Mouse (Mus musculus) neutrophil, adult 5-6 weeks (primary cell): Measurements from ENCODE around the gene Ttc29. TPM values are rescaled to one million over a fixed set of nuclear protein-coding genes. Genes with fewer than 3 reads are reported as not detected.

Experiments used
- ATAC-seq: fragments of 151-379, 151-347 bp; 2 replicates; pipeline ENCODE4 v1.8.0; 2017; ENCODE audit warnings: mild to moderate bottlenecking, moderate TSS enrichment; ENCODE audit not compliant: insufficient number of reproducible peaks, poor library complexity, low FRiP score, severe bottlenecking; ENCODE audit errors: extremely low read depth
- total RNA-seq: library from RNA; stranded (forward); fragments of 200-1000 nt; gene quantifications from 2 replicates; pipeline ENCODE4 v1.2.3, GENCODE M21; 2017

Gene Ttc29
- not detected in 2 replicates for total RNA-seq

GRCm38 (mm10) chr8:78213074-78213473 is at the start of gene Ttc29:
Gene Ttc29 (plus strand): TSS chr8:78213297.
- no peak for ATAC-seq

DNA sequence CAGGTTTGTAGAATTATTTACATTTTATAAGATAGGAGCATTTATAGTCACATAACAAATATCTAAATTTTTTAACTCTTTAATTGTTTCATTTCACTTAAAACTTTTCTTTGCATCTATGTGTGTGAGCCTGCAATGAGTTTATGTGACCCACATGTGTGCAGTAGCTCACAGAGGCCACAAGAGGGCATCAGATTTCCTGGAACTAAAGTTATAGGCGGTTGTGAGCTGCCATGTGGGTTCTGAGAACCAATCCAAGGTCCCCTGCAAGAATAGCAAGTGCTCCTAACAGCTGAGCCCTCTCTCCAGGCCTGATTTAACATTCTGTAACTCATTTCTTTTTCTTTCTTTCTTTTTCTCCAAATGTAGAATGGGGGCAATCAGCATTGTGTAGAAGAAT is 41.7 kb upstream of the Ttc29 start:
- no peak for ATAC-seq

GRCm38 (mm10) chr8:78182654-78183053 is 30.4 kb upstream of the Ttc29 start:
- no peak for ATAC-seq

DNA sequence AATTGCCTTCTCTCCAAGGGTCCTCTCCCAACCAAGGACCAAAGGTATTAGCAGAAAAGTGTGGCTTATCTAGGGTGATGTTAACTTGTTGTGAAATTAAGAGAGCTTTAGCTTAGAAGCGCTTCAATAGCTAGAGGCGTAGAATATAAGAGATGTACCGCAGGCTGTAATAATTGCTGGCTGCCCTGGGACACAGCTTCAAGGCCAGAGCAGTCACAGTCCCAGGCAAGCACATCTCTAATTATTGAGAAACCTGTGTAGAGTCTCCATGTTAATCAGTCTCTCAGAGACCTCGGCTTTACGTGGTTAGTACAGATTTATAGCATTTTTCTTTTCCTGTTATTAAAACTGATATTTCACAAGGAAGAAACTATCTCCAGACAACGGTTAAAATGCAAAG is 29.7 kb upstream of the Ttc29 start:
- no peak for ATAC-seq

DNA sequence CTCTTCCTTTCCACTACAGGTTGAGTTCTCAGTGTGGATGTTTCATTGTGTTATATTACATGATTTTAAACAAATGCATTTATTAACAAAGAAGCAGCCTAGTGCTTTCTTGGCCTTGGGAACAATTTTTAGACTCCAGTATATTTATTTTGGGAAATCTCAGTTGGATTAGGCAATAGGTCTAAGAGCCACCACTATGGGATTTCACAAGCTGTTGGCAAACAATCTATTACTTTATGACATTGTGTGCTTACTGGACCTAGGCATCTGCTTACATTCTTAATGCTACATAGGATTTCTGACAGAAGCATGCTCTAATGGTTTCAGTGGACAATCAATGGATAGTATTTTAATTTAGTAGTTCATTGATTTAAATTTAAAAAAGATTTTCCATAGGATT is 26.0 kb upstream of the Ttc29 start:
- no peak for ATAC-seq

- no peak for ATAC-seq
These were observed 8.9 kb upstream of the Ttc29 start for GRCm38 (mm10) chr8:78204229-78204628.

- no peak for ATAC-seq
These were observed 2.7 kb upstream of the Ttc29 start for GRCm38 (mm10) chr8:78210424-78210823.

DNA sequence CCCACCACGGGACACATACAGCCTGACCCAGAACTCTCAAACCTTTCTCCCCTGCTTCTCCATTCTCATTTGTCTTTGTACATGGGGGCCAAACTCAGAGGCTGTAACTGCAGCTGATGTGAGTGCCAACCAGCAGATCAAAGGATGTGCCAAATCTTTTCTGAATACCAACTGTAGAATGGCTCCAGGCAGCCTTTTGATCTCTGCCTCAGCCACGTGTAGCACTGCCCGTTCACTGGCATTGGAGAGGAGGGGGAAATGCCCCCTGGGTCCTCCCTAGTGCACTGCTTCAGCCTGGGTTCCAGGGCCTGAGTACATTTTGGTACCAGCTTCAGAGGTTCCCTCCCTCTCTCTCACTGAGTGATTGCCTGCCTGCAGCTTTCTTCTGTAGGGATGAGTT is 1.5 kb downstream of the Ttc29 start:
- no peak for ATAC-seq

DNA sequence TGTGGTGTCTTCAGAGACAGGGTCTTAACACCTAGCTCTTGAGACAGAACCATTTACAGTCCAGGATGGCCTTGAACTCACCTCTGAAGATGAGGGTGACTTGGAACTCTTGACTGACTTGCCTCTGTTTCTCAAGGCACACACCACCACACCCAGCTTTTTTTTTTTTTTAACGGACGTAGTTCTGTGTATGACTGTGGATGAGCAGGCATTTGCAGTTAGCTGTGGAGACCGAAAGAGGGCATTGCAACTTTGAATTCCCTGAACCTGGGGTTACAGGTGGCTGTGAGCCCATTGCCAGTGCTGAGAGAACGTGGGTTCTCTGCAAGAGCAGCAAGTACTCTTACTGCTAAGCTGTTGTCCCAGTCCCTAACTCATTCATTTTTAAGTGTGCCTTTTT is 13.0 kb downstream of the Ttc29 start:
- no peak for ATAC-seq

DNA sequence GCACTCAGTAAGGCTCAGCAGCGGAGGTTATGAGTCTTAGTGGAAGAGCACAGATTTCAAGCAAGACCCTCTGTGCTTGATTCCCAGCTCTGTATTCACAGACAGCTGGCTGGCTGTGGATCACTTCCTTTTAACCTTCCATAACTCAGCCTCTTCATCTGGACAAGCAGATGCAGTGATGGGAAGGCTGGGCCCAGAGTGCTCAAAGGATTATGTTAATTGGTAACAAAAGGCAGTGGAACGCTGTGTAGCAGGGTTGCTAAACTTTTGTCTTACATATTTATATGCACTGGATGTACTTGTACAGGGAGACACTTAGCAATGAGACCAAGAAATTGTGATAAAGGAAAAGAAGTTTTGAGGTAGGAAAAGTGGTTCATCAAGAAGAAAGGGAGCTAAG is 17.6 kb downstream of the Ttc29 start:
- ATAC-seq: no peak

DNA sequence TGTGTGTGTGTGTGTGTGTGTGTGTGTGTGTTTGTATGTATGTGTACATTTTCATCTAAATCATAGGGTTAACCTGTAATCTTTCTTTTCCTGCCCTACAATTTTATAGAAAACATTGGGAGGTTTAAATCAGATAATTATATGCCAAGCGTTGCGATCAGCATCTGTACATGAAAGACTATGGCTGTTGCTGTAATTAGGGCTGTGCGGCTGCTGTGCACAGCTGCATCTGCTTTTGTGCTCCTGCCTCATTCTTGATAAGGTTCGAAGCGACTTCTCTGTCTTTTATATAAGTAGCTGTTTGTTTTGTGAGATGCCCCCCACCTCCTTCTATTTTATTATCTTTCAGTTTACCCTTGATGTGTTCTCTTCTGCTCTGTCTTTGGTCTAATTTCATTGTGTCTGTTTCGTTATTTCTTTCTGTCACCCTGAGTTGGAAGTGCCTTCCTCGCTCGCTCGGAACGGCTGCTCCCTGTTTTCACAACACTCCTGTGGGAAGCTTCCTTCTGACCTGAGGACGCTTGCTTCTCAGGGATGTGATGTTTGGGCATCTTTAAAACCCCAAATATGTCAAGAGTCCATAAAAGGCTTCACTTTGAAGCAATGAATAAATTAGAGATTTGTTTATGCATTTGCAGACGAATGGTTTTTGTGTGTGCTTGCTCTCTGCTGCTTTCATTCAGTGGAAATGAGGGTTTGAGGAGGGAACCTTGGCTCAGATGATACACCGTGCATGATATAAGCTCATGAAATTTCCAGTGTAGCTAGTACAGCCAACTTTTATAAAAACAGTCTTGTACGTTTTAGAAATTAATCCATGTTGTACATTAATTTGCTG is 20.0 kb downstream of the Ttc29 start:
- ATAC-seq: no peak

- no peak for ATAC-seq
These were observed 20.7 kb downstream of the Ttc29 start for GRCm38 (mm10) chr8:78233708-78234201.

- ATAC-seq: no peak
These were observed 25.0 kb downstream of the Ttc29 start for GRCm38 (mm10) chr8:78237972-78238675.

DNA sequence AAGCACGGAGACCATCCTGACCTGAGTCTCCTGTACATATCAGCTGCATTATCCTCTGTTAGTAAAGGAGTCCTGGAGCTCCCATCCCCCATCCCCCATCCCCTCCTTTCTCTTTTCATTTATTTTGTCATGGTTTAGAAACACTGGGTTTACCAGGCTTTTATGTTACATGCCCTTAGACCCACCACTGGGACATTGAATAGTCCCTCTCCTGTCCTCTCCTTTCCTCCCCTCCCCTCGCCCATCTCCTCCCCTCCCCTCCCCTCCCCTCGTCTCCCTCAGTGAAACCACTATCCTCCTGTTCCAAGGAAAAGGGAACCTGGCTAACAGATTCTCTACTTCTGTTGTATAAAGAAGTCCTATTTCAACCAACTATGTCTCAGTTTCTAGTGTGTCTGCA is 38.0 kb downstream of the Ttc29 start:
- no peak for ATAC-seq

DNA sequence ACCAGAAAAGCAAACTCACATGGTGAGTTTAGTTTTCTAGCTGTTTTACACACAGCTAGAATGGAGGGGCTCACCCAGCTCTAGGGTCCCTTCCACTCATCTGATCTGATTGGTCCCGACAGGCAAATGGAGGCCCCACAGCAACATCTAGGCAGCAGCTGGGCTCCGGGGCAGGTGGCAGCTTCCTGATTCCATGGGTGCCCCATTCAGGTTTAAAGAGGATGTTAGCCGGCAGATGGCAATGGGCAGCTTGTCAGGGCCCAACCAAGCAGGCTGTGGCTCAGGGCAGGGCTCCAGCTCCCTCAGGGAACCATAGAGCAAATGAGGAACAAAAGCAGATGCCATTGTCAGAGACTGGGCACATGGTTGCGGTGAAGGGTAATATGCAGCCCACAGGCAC is 41.3 kb downstream of the Ttc29 start:
- no peak for ATAC-seq

- no peak for ATAC-seq
These were observed 41.9 kb downstream of the Ttc29 start for GRCm38 (mm10) chr8:78255011-78255410.

- ATAC-seq: no peak
These were observed 52.4 kb downstream of the Ttc29 start for GRCm38 (mm10) chr8:78265506-78265905.

- ATAC-seq: no peak
These were observed 53.1 kb downstream of the Ttc29 start for GRCm38 (mm10) chr8:78266231-78266630.

DNA sequence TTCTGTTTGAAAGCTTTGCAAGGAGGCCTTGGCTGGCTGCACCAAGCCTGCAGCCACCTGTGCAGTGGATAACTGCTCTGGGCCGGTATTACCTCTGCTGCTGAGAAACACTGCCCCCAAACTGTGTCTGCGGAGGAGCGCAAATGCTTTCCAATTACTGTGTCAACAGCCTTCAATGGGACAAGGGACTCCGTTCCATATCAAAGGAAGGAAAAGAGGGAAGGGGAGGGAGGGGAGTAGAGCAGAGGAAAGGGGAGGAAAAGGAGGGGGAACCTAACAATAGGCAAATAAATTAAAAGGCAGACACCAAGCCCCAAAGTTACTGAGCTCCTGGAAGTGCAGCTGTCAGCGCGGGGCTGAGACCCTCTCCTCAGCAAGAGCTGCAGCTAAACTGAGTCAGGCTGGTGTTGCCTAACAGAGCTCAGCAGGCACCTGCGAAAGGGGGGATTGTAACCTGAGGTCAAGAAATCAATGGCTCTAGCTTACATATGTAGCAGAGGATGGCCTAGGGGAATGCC is 54.9 kb downstream of the Ttc29 start:
- ATAC-seq: no peak

DNA sequence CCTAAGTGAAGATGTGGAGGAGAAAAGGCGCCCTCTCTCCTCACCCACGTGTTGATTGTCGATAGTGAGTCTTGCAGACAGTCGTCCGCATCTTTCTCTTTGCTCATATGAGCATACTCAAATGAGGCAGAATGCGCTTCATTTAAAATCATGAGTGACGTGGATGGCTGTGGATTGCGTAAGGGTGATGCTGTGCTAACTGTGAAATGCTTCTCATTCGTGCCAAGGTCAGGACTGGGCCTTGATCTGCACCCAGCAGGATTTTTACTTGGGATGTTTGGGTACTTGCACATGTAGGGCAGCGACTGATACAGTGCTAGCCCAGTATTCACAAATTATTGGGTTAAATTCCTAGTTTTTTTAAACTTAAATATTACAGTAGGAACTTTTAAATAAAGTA is 56.2 kb downstream of the Ttc29 start:
- ATAC-seq: no peak
